Mouse (Mus musculus): ENCODE measurements around the gene Zswim8.

DNA sequence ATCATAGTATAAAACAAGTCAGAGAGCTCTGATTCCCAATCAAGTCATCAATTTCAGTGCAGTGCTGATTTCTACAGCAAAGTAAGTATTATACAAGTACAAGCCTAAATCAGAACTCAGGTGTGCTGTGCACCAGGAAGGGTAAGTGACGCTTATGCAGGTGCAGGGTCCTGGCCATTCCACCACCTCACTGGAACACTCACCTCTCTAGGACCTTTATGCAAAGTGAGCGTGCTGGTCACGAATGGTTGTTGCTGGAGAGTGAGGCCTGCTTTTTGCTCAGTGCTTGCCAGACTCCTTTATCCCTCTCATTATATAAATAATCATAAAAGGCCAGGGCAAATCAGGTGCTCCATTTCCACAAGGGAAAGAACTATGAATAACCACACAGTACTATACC, 7.0 kb upstream of the Zswim8 start:
- TF ChIP-seq CTCF (IDR thresholded peaks at IDR 0.05; ENCODE audit: low read depth, low read length), result no peak
- no peak for TF ChIP-seq GATA1 (IDR thresholded peaks at IDR 0.05; ENCODE audit: borderline replicate concordance, low read length)
- no peak for TF ChIP-seq POLR2AphosphoS5 (IDR thresholded peaks at IDR 0.05; ENCODE audit: insufficient replicate concordance, low read depth, low read length)
- no peak for TF ChIP-seq TAL1 (conservative IDR thresholded peaks at IDR 0.05; ENCODE audit: low read depth, low read length)
